Mouse (Mus musculus) hindbrain, embryonic 14.5 days (tissue): Measurements from ENCODE around the gene Map3k14. TPM values are rescaled to one million over a fixed set of nuclear protein-coding genes. Genes with fewer than 3 reads are reported as not detected.

ENCODE experiments used
- ATAC-seq: fragments of 200-750 bp; cut with Nextera tagmentation; 2 replicates; pipeline ENCODE4 v1.8.0; 2017; ENCODE audit warnings: moderate number of reproducible peaks, mild to moderate bottlenecking, moderate TSS enrichment, moderate library complexity; ENCODE audit not compliant: low FRiP score
- DNase-seq: peaks from one replicate; pipeline ENCODE4 v3.0.0-alpha.2; 2015; ENCODE audit warnings: low spot score
- H3K27ac ChIP-seq: fragments of 300-500 bp; sonication (generic); 2 replicates; pipeline ENCODE4 v1.5.1; 2014; ENCODE audit warnings: mild to moderate bottlenecking, moderate library complexity
- H3K27me3 ChIP-seq: fragments of 300-500 bp; sonication (generic); 2 replicates; pipeline ENCODE4 v1.6.1; 2014; ENCODE audit warnings: mild to moderate bottlenecking, low read length, mixed read lengths; ENCODE audit not compliant: control insufficient read depth, insufficient read depth
- H3K36me3 ChIP-seq: fragments of 300-500 bp; sonication (generic); replicated peaks from 2 replicates; pipeline ENCODE4 v1.6.1; 2014; ENCODE audit not compliant: control insufficient read depth, insufficient read depth
- H3K4me1 ChIP-seq: fragments of 300-500 bp; sonication (generic); replicated peaks from 2 replicates; pipeline ENCODE4 v1.6.1; 2014; ENCODE audit warnings: antibody characterized with exemption, low read length, mixed read lengths; ENCODE audit not compliant: control insufficient read depth, insufficient read depth
- H3K4me2 ChIP-seq: fragments of 300-500 bp; sonication (generic); replicated peaks from 2 replicates; pipeline ENCODE4 v1.6.1; 2014; ENCODE audit warnings: mild to moderate bottlenecking, moderate library complexity
- H3K4me3 ChIP-seq: fragments of 300-500 bp; sonication (generic); replicated peaks from 2 replicates; pipeline ENCODE4 v1.5.1; 2014; ENCODE audit warnings: mild to moderate bottlenecking, low read length
- H3K9ac ChIP-seq: fragments of 300-500 bp; sonication (generic); 2 replicates; pipeline ENCODE4 v1.6.1; 2014
- H3K9me3 ChIP-seq: fragments of 300-500 bp; sonication (generic); 2 replicates; pipeline ENCODE4 v1.6.1; 2016; ENCODE audit warnings: low read length; ENCODE audit not compliant: control insufficient read depth
- WGBS: fragments of 180-500 bp; shearing (Covaris S2); extraction: QIAGEN DNeasy Blood & Tissue Kit; methylation state at CpG from one replicate; pipeline ENCODE4 v1.1.7; 2014; 5-methylcytosine and 5-hydroxymethylcytosine counted together
- polyA plus RNA-seq: library from polyadenylated mRNA; unstranded; fragments of >200 nt; fragmentation: Nextera tagmentation; extraction: Ambion mirVana; gene quantifications from 2 replicates; pipeline ENCODE4 v1.2.1, GENCODE M21; 2014

The Map3k14 gene
- polyA plus RNA-seq, 1 experiment from 2014 or later: 2.9 TPM

DNA sequence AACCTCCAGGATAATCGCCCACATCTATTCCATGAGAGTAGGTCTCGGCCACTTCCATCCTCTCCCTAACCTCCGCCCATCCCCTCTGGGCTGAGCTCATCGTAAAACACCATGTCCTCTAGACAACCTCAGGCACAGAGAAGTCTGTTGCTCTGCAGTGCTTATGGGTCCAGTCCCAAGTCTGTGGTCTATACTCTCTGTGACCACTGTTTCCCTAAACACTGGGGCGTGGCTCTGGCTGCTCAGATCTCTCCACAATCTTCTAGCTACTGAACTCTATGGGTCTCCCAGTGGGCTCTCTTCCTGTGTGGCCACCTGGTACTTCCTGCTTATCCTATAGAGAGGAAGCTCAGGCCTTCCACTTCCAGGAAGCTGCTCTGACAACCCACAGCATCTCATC is 13.7 kb downstream of the Map3k14 start:
- Histone ChIP-seq H3K4me3 (no peak overlapping the region), H3K4me1 (0 out of 2 replicates have a peak, but pooled peaks cover 5% of the 10 kb centered on the region), H3K4me2 (no peak overlapping the region), H3K9ac (no peak overlapping the region), H3K27me3 (no peaks in the 10 kb centered on the region), H3K36me3 (no peaks in the 10 kb centered on the region), H3K9me3 (no peaks in the 10 kb centered on the region), H3K27ac (no peak overlapping the region)
- ATAC-seq (no peak), DNase-seq (no peak)
- 90% methylated on average over 5 of the region's 5 CpGs for WGBS

DNA sequence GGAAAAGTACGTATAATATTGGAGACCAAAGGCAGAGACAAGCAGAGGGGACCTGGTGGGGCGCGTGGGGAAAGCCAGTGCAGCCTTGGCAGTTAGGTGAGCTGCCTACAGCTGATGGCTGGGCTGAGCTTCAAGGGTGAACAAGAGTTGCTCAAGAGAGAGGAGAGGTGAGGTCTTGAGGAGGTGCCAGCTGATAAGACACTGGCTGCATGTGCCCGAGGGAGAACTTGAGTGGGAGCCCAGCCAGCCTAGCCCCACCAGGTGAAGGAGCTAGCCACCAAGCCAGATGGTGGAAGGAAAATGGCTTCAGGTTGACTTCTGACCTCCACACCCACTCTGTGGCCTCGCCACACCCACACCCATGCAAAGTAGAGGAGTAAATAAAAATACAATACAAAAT is 14.9 kb downstream of the Map3k14 start:
- no peak overlapping the region for H3K4me3 ChIP-seq
- H3K27ac ChIP-seq: no peak overlapping the region
- no peaks in the 10 kb centered on the region for H3K27me3 ChIP-seq
- WGBS: 96% methylated on average over 5 of the region's 5 CpGs
- ATAC-seq: no peak
- H3K9me3 ChIP-seq: no peaks in the 10 kb centered on the region
- H3K9ac ChIP-seq: no peak overlapping the region
- DNase-seq: no peak
- no peaks in the 10 kb centered on the region for H3K36me3 ChIP-seq
- peaks cover 14% of the 10 kb centered on the region for H3K4me1 ChIP-seq
- no peak overlapping the region for H3K4me2 ChIP-seq

DNA sequence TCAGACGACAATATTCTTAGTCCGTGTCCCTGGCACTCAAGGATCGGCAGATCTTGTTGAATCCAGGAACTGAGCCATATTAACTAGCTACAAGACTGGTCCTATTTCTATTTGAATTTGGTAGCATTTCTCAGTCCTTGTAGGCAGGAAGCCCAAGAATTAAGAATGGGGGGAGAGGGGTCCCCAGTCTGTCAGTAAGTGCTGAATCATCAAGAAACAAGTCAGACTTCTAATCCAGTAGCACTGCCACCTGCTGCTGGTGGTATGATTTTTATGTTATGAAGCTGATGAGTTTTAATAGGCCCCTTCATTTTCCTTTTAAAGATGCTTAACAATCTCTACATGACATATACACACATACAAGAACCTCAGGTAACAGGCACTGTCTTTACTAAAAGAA is 16.9 kb downstream of the Map3k14 start:
- Histone ChIP-seq H3K4me1 (peaks cover 24% of the 10 kb centered on the region), H3K4me3 (no peak overlapping the region), H3K27ac (no peak overlapping the region), H3K36me3 (no peaks in the 10 kb centered on the region), H3K9me3 (no peaks in the 10 kb centered on the region), H3K4me2 (no peak overlapping the region), H3K27me3 (no peaks in the 10 kb centered on the region), H3K9ac (no peak overlapping the region)
- ATAC-seq (no peak), DNase-seq (no peak)
- 95% methylated on average over 3 of the region's 3 CpGs for WGBS

DNA sequence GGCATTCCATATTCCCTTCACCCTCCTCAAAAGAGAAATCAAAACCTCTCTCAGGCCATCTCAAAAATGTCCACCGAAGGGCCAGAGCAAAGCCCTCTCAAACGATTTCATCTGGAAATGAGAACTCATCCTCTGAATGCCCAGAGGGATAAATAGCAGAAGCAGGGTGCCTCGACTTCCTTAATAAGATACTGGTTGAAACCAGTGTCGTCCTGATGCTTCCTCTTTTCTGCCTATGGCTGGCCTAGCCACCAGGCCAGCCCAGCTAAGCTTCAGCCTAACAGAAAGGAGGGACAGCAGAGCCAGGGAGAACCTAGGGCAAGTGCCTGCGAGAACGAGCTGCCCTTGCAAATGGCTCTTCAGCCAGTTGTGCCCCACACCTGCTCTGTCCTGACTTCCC is 17.8 kb downstream of the Map3k14 start:
- Histone ChIP-seq H3K4me2 (no peak overlapping the region), H3K4me1 (peaks cover 24% of the 10 kb centered on the region), H3K9ac (no peak overlapping the region), H3K27me3 (no peaks in the 10 kb centered on the region), H3K4me3 (no peak overlapping the region), H3K36me3 (no peaks in the 10 kb centered on the region), H3K27ac (no peak overlapping the region), H3K9me3 (no peaks in the 10 kb centered on the region)
- WGBS: 73% methylated on average over 6 of the region's 6 CpGs
- DNase-seq (no peak), ATAC-seq (no peak)

DNA sequence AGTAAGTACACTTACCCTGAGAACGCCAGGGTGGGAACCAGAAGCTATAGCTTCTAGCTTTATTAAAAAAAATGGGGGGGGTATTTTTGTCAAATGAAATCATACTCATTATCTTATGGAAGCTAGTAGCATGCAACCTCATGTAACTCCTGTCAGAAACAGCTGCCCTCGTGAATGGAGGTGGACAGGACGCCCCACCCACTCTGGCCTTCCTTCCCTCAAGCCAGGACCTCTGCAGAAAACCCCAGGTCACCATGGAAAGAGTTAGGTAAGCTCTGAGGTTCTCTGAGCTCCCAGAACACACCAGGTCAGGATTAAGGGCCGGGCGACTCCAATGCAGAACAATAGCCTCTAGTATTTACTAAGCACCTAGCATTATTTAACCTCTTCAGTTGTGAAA is 18.4 kb downstream of the Map3k14 start:
- Histone ChIP-seq H3K4me1 (peaks cover 24% of the 10 kb centered on the region), H3K9me3 (no peaks in the 10 kb centered on the region), H3K4me3 (no peak overlapping the region), H3K27me3 (no peaks in the 10 kb centered on the region), H3K9ac (no peak overlapping the region), H3K27ac (no peak overlapping the region), H3K4me2 (no peak overlapping the region), H3K36me3 (no peaks in the 10 kb centered on the region)
- WGBS: 76% methylated on average over 5 of the region's 5 CpGs
- no peak for DNase-seq
- no peak for ATAC-seq

DNA sequence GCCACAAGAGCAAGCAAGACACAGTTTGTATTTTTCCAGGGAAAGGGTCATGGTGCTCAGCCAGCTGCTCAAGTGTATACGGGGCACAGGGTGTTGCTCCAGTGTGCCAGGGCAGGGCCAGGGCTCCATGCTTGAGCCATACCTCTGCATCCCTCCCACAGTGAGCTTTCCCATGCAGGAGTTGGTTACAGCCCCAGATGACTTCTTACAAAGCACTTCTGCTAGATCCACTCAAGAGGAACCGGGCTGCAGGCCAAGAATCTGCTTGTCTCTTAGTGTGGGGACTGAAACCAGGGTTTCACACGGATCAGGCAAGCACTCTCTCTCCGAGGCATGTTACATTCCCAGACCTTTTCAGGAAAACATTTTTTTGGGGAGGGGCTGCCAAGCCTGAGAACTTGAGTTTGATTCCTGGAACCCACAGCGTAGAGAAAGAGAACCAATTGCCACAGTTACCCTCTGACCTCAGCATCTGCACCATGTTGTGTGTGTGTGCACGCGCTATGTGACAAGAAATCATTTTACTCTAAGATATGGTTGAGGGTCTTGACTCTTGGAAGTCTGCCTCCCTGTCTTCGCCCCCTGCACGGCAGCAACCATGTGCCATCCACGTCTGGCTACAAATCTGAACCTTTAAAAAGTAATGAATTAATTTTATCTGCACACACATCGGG is 19.6 kb downstream of the Map3k14 start:
- no peak for ATAC-seq
- Histone ChIP-seq H3K27me3 (no peaks in the 10 kb centered on the region), H3K4me1 (peaks cover 24% of the 10 kb centered on the region), H3K9me3 (no peaks in the 10 kb centered on the region), H3K36me3 (no peaks in the 10 kb centered on the region), H3K27ac (peak overlapping the region; percentile 55), H3K4me3 (no peak overlapping the region), H3K4me2 (no peak overlapping the region), H3K9ac (no peak overlapping the region)
- 62% methylated on average over 11 of the region's 11 CpGs for whole genome bisulfite sequencing
- DNase-seq: peak; percentile 70

DNA sequence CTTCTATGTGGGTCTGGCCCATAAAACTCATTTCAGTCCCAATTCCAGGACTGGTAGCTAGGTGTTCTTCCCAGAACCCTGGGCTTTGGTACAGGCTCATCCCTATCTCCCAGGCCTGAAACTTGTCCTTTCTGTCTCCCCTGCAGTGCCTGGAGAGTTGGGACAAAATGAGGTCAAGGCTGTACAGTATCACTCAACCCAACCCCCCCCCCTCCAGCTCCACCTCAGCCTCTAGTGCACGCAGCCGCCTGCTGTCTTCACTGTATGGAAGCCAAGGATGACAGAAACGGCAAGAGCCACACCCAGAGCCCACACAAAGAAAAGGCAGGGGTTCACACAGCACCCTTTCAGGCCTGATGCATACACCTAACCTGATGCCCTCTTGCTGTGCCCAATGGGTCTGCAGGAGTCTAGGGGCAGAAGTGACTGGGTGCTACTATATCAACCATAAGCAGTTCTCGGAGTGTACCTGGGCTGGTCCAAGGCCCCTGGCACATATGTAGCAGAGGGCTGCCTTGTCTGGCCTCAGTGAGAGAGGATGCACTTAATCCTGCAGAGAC is 20.5 kb downstream of the Map3k14 start:
- Histone ChIP-seq H3K36me3 (no peaks in the 10 kb centered on the region), H3K27ac (0 out of 2 replicates have a peak overlapping the region, but pooled peaks have one; percentile 49), H3K9me3 (no peaks in the 10 kb centered on the region), H3K4me2 (no peak overlapping the region), H3K4me1 (peaks cover 24% of the 10 kb centered on the region), H3K9ac (no peak overlapping the region), H3K27me3 (no peaks in the 10 kb centered on the region), H3K4me3 (no peak overlapping the region)
- no peak for DNase-seq
- ATAC-seq: no peak
- 67% methylated on average over 4 of the region's 4 CpGs for WGBS

DNA sequence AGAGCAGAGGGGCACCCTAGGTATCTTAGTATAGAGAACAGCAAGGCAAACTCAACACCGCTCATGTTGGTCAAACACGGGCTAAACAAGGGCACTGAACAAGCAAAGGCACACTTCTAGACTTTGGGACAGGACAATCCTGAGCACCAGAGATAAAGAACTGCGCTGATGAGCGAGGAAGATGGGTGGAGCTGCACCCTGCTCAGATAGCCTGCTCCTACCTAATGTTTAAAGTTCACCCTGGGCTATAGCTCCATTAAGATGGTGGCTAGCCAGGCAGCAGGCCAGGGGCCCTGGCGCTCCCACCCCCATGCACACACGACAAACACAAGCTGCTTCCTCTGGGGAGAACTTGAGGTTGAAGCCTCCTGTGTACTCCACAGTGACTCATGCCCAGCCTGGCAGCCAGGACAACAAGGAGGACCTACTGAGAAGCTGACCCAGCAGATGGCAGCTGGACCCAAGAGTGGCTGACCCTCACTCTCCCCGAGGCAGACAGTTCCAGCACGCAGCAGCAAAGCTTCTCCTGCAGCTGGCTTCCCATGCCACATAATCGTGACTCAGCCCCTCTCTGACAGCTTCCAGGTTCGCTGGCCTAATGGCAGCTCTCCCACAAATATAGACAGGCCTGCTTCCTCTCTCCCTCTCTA is 21.1 kb downstream of the Map3k14 start:
- Histone ChIP-seq H3K9ac (no peak overlapping the region), H3K4me3 (no peak overlapping the region), H3K9me3 (no peaks in the 10 kb centered on the region), H3K4me1 (peaks cover 24% of the 10 kb centered on the region), H3K36me3 (0 out of 2 replicates have a peak, but pooled peaks cover under 1% of the 10 kb centered on the region), H3K4me2 (no peak overlapping the region), H3K27me3 (no peaks in the 10 kb centered on the region), H3K27ac (no peak overlapping the region)
- DNase-seq (no peak), ATAC-seq (no peak)
- WGBS: 71% methylated on average over 10 of the region's 10 CpGs

DNA sequence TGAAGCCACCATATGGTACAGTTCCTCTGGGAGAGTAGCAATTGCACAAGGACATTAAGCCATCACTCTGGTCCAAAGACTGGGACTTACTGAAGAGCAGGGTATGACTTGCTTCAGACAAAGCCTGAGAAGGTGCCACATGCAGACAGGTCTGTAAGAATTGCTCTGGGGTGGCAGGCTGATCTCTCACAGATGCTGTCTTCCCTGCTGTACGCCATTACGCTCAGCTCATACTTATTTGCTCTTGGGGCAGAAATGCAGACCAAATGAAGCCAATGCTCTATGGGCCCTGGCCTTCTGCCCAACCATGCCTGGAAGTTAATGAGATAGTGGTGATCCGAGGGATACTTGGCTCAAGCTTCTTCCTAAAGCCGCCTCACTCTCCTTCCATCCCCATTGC is 22.4 kb downstream of the Map3k14 start:
- DNase-seq (no peak), ATAC-seq (no peak)
- no peaks in the 10 kb centered on the region for H3K9me3 ChIP-seq
- 64% methylated on average over 4 of the region's 4 CpGs for WGBS
- peaks cover 10% of the 10 kb centered on the region; the same call in 1 of the 2 replicates for H3K36me3 ChIP-seq
- peaks cover 24% of the 10 kb centered on the region for H3K4me1 ChIP-seq
- no peaks in the 10 kb centered on the region for H3K27me3 ChIP-seq
- no peak overlapping the region for H3K4me3 ChIP-seq
- H3K27ac ChIP-seq: peak overlapping the region; percentile 34
- no peak overlapping the region for H3K4me2 ChIP-seq
- H3K9ac ChIP-seq: no peak overlapping the region
